Mouse (Mus musculus): Measurements from ENCODE around the gene Tbl1x. TPM values are rescaled to one million over a fixed set of nuclear protein-coding genes. Genes with fewer than 3 reads are reported as not detected.

The Tbl1x gene
- total and polyA plus RNA-seq, 2 experiments from 2014 or later: 33.4 to 46.0 TPM

- Histone ChIP-seq H3K36me3 (ENCODE audit: insufficient read depth, low read length) (no peaks in the 10 kb centered on the region), H3K9me3 (ENCODE audit: low read length) (no peaks in the 10 kb centered on the region), H3K4me3 (ENCODE audit: low read depth, low read length) (no peak overlapping the region), H3K4me2 (ENCODE audit: low read depth, low read length, poor library complexity, severe bottlenecking) (no peak overlapping the region), H3K4me1 (ENCODE audit: insufficient read depth, low read length) (no peaks in the 10 kb centered on the region), H3K27ac (ENCODE audit: low read depth, low read length) (no peak overlapping the region), H3K27me3 (ENCODE audit: insufficient read depth, low read length) (no peaks in the 10 kb centered on the region), H3K9ac (replicated peaks; ENCODE audit: low read length, poor library complexity, severe bottlenecking) (no peak overlapping the region)
- 75% methylated on average over 1 of the region's 1 CpGs for whole genome bisulfite sequencing
- no peak for ATAC-seq (ENCODE audit: low FRiP score)
- DNase-seq (ENCODE audit: low spot score): no peak
- TF ChIP-seq CTCF (IDR thresholded peaks at IDR 0.05): peak; percentile 34; the same call in 1 of the 2 replicates
Measured at GRCm38 (mm10) chrX:77546448-77546847, 35.6 kb downstream of the Tbl1x start.

GRCm38 (mm10) chrX:77548951-77549350 is 38.1 kb downstream of the Tbl1x start:
- no peaks in the 10 kb centered on the region for H3K4me1 ChIP-seq (ENCODE audit: insufficient read depth, low read length)
- no peak overlapping the region for H3K9ac ChIP-seq (replicated peaks; ENCODE audit: low read length, poor library complexity, severe bottlenecking)
- no peak for ATAC-seq (ENCODE audit: low FRiP score)
- H3K27ac ChIP-seq (ENCODE audit: low read depth, low read length): no peak overlapping the region
- H3K4me3 ChIP-seq (ENCODE audit: low read depth, low read length): no peak overlapping the region
- no peak overlapping the region for H3K4me2 ChIP-seq (ENCODE audit: low read depth, low read length, poor library complexity, severe bottlenecking)
- no peak for DNase-seq (ENCODE audit: low spot score)
- no peaks in the 10 kb centered on the region for H3K27me3 ChIP-seq (ENCODE audit: insufficient read depth, low read length)
- no peaks in the 10 kb centered on the region for H3K9me3 ChIP-seq (ENCODE audit: low read length)
- 79% methylated on average over 1 of the region's 1 CpGs for WGBS
- H3K36me3 ChIP-seq (ENCODE audit: insufficient read depth, low read length): no peaks in the 10 kb centered on the region
- TF ChIP-seq CTCF (IDR thresholded peaks at IDR 0.05): no peak

GRCm38 (mm10) chrX:77550388-77550787 is 39.6 kb downstream of the Tbl1x start:
- no peak for TF ChIP-seq CTCF (IDR thresholded peaks at IDR 0.05)
- Histone ChIP-seq H3K4me3 (ENCODE audit: low read depth, low read length) (no peak overlapping the region), H3K9me3 (ENCODE audit: low read length) (no peaks in the 10 kb centered on the region), H3K9ac (replicated peaks; ENCODE audit: low read length, poor library complexity, severe bottlenecking) (no peak overlapping the region), H3K27me3 (ENCODE audit: insufficient read depth, low read length) (no peaks in the 10 kb centered on the region), H3K4me2 (ENCODE audit: low read depth, low read length, poor library complexity, severe bottlenecking) (no peak overlapping the region), H3K4me1 (ENCODE audit: insufficient read depth, low read length) (no peaks in the 10 kb centered on the region), H3K27ac (ENCODE audit: low read depth, low read length) (no peak overlapping the region), H3K36me3 (ENCODE audit: insufficient read depth, low read length) (no peaks in the 10 kb centered on the region)
- ATAC-seq (ENCODE audit: low FRiP score) (no peak), DNase-seq (ENCODE audit: low spot score) (no peak)

GRCm38 (mm10) chrX:77551306-77551705 is 40.5 kb downstream of the Tbl1x start:
- no peak overlapping the region for H3K4me3 ChIP-seq (ENCODE audit: low read depth, low read length)
- no peaks in the 10 kb centered on the region for H3K36me3 ChIP-seq (ENCODE audit: insufficient read depth, low read length)
- H3K4me2 ChIP-seq (ENCODE audit: low read depth, low read length, poor library complexity, severe bottlenecking): no peak overlapping the region
- H3K27me3 ChIP-seq (ENCODE audit: insufficient read depth, low read length): no peaks in the 10 kb centered on the region
- no peak for DNase-seq (ENCODE audit: low spot score)
- ATAC-seq (ENCODE audit: low FRiP score): no peak
- H3K27ac ChIP-seq (ENCODE audit: low read depth, low read length): no peak overlapping the region
- no peak for TF ChIP-seq CTCF (IDR thresholded peaks at IDR 0.05)
- H3K9ac ChIP-seq (replicated peaks; ENCODE audit: low read length, poor library complexity, severe bottlenecking): no peak overlapping the region
- no peaks in the 10 kb centered on the region for H3K9me3 ChIP-seq (ENCODE audit: low read length)
- no peaks in the 10 kb centered on the region for H3K4me1 ChIP-seq (ENCODE audit: insufficient read depth, low read length)

GRCm38 (mm10) chrX:77552088-77552487 is 41.3 kb downstream of the Tbl1x start:
- TF ChIP-seq CTCF (IDR thresholded peaks at IDR 0.05): no peak
- H3K36me3 ChIP-seq (ENCODE audit: insufficient read depth, low read length): no peaks in the 10 kb centered on the region
- no peak overlapping the region for H3K4me3 ChIP-seq (ENCODE audit: low read depth, low read length)
- no peaks in the 10 kb centered on the region for H3K9me3 ChIP-seq (ENCODE audit: low read length)
- 67% methylated on average over 3 of the region's 3 CpGs for WGBS
- no peaks in the 10 kb centered on the region for H3K4me1 ChIP-seq (ENCODE audit: insufficient read depth, low read length)
- H3K27me3 ChIP-seq (ENCODE audit: insufficient read depth, low read length): no peaks in the 10 kb centered on the region
- no peak overlapping the region for H3K27ac ChIP-seq (ENCODE audit: low read depth, low read length)
- H3K9ac ChIP-seq (replicated peaks; ENCODE audit: low read length, poor library complexity, severe bottlenecking): no peak overlapping the region
- DNase-seq (ENCODE audit: low spot score) (no peak), ATAC-seq (ENCODE audit: low FRiP score) (no peak)
- H3K4me2 ChIP-seq (ENCODE audit: low read depth, low read length, poor library complexity, severe bottlenecking): no peak overlapping the region

- Histone ChIP-seq H3K27me3 (ENCODE audit: insufficient read depth, low read length) (no peaks in the 10 kb centered on the region), H3K4me3 (ENCODE audit: low read depth, low read length) (no peak overlapping the region), H3K36me3 (ENCODE audit: insufficient read depth, low read length) (no peaks in the 10 kb centered on the region), H3K27ac (ENCODE audit: low read depth, low read length) (no peak overlapping the region), H3K9ac (replicated peaks; ENCODE audit: low read length, poor library complexity, severe bottlenecking) (no peak overlapping the region), H3K4me2 (ENCODE audit: low read depth, low read length, poor library complexity, severe bottlenecking) (no peak overlapping the region), H3K9me3 (ENCODE audit: low read length) (no peaks in the 10 kb centered on the region), H3K4me1 (ENCODE audit: insufficient read depth, low read length) (no peaks in the 10 kb centered on the region)
- no peak for DNase-seq (ENCODE audit: low spot score)
- WGBS: 71% methylated on average over 1 of the region's 1 CpGs
- ATAC-seq (ENCODE audit: low FRiP score): no peak
- no peak for TF ChIP-seq CTCF (IDR thresholded peaks at IDR 0.05)
Measured at GRCm38 (mm10) chrX:77555985-77556384, 45.2 kb downstream of the Tbl1x start.

Data from midbrain, postnatal 0 days (tissue).